Comparison of ENCODE assay signal across 8 mouse cellular contexts in the genomic region with DNA sequence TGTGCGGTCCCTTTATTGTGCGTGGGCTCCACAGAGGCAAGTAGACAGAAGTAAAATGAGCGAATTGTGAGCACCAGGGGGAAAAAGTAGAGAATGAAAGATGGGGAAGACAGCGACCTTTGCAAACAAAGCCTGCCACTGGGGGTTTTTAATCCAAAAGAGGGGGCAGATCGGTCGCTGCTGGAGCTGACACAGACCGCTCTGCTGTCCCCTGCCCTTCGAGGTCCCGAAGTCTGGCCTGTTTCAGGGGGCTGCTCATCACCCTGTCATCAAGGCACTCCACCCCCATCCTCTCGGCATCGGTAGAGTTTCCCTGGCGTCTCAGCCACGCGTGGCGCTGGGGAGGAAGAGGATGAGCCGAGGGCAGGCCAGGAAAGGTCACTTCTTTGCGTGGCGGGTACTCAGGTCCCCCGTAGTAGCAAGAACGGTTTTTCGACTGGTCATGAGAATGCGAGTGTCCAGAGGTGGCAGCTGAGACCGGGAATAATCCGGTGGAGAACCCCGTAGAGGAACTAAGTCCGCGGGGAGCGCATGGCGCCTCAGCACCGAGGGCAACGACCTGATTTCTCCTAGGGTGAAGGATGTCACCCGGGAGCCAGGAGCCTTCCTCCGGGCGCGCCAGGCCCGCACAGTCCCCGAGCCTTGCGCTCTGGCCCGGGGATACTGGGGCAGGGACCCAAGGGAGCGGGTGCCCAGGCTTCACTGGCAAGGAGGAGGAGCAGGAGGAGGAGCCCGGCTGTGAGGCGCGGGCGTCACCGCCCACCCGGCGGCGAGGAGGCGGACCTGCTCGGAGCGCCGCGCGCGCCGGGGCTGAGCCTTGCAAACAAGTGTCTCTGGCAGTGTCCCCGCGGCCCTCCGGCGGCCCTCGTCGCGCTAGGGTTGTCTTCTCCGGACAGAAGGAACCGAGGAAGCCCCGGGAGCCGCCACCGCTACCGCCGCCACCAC. TPM values are rescaled to one million over a fixed set of nuclear protein-coding genes. Genes with fewer than 3 reads are reported as not detected.
A peak's percentile ranks its signal among the peaks of the same experiment; 100 is the strongest.
DNase-seq lines count a peak whose midpoint lies in the region; ATAC-seq and TF ChIP-seq lines count a peak whose summit lies in the region.

A gene (plus strand): TSS at position 757 of the 945 bp plus-strand sequence.

- DNase-seq in ES-CJ7 (ENCODE audit: low read depth, low spot score), result peak; percentile 70
- peak; percentile 95 to 96 for DNase-seq in kidney, postnatal 36 days
- peak; percentile 84 to 85 (median 85) for DNase-seq in liver, embryonic 14.5 days (ENCODE audit: low read depth in 3 of 3, low spot score in 3 of 3)
- peak; percentile 89 for DNase-seq in neural tube, embryonic 10.5 days (ENCODE audit: extremely low spot score, low spot score)

- H3K36me3 ChIP-seq in forebrain, embryonic 12.5 days (replicated peaks), result no peaks in the 10 kb centered on the region
- H3K36me3 ChIP-seq in heart, embryonic 16.5 days (ENCODE audit: control insufficient read depth, insufficient read depth), result no peaks in the 10 kb centered on the region
- H3K36me3 ChIP-seq in liver, embryonic 14.5 days (replicated peaks; ENCODE audit: control insufficient read depth, insufficient read depth, low read depth), result peaks cover 15% of the 10 kb centered on the region
- no peaks in the 10 kb centered on the region for H3K36me3 ChIP-seq in stomach, embryonic 15.5 days

- under 1% methylated on average over 70 of the region's 70 CpGs for WGBS in forebrain, embryonic 12.5 days
- WGBS in heart, embryonic 16.5 days, result under 1% methylated on average over 66 of the region's 70 CpGs
- under 1% methylated on average over 70 of the region's 70 CpGs for WGBS in liver, embryonic 14.5 days (ENCODE audit: insufficient replicate concordance)
- WGBS in stomach, embryonic 15.5 days, result under 1% methylated on average over 69 of the region's 70 CpGs

- no peak for TF ChIP-seq EP300 in liver, embryonic 14.5 days (IDR thresholded peaks at IDR 0.05; ENCODE audit: low read depth)

- H3K4me3 ChIP-seq in forebrain, embryonic 12.5 days (replicated peaks), result peak within 1 kb of the TSS; percentile 73
- peak within 1 kb of the TSS; percentile 69 for H3K4me3 ChIP-seq in heart, embryonic 16.5 days (ENCODE audit: low read length)
- H3K4me3 ChIP-seq in liver, embryonic 14.5 days (ENCODE audit: insufficient read depth in 1 of 2, low read depth in 2 of 2, low read length in 2 of 2), result peak within 1 kb of the TSS; percentile 83 to 88
- H3K4me3 ChIP-seq in stomach, embryonic 15.5 days (replicated peaks), result peak within 1 kb of the TSS; percentile 81

- no peak for TF ChIP-seq CTCF in liver, embryonic 14.5 days (IDR thresholded peaks at IDR 0.05; ENCODE audit: low read depth)

- peak within 1 kb of the TSS; percentile 77 for H3K9ac ChIP-seq in forebrain, embryonic 12.5 days
- H3K9ac ChIP-seq in heart, embryonic 16.5 days (ENCODE audit: low read length), result peak within 1 kb of the TSS; percentile 76
- peak within 1 kb of the TSS; percentile 90 for H3K9ac ChIP-seq in liver, embryonic 14.5 days (replicated peaks)
- H3K9ac ChIP-seq in stomach, embryonic 15.5 days, result peak within 1 kb of the TSS; percentile 82

- peak within 1 kb of the TSS; percentile 85 for H3K4me2 ChIP-seq in forebrain, embryonic 12.5 days
- H3K4me2 ChIP-seq in heart, embryonic 16.5 days (ENCODE audit: low read depth, low read length), result peak within 1 kb of the TSS; percentile 92
- H3K4me2 ChIP-seq in liver, embryonic 14.5 days (ENCODE audit: low read depth), result peak within 1 kb of the TSS; percentile 99
- H3K4me2 ChIP-seq in stomach, embryonic 15.5 days, result peak within 1 kb of the TSS; percentile 100

- peaks cover 16% of the 10 kb centered on the region for H3K4me1 ChIP-seq in forebrain, embryonic 12.5 days
- peaks cover 12% of the 10 kb centered on the region for H3K4me1 ChIP-seq in heart, embryonic 16.5 days (ENCODE audit: control insufficient read depth, insufficient read depth, low read length)
- peaks cover 16 to 28% of the 10 kb centered on the region in 2 experiments for H3K4me1 ChIP-seq in liver, embryonic 14.5 days (replicated peaks; ENCODE audit: control insufficient read depth in 2 of 2, insufficient read depth in 2 of 2, low read length in 1 of 2)
- H3K4me1 ChIP-seq in stomach, embryonic 15.5 days, result peaks cover 15% of the 10 kb centered on the region

- peak; percentile 83 for ATAC-seq in cerebellum, adult (ENCODE audit: insufficient number of reproducible peaks, low FRiP score, low TSS enrichment)
- peak; percentile 93 for ATAC-seq in forebrain, embryonic 12.5 days (ENCODE audit: low FRiP score)
- peak; percentile 90 for ATAC-seq in heart, embryonic 16.5 days (replicated peaks; ENCODE audit: extremely low read depth, insufficient read depth, low FRiP score)
- ATAC-seq in liver, embryonic 14.5 days (ENCODE audit: insufficient read depth), result peak; percentile 89
- peak; percentile 96 for ATAC-seq in stomach, embryonic 15.5 days (ENCODE audit: insufficient read depth, low FRiP score, low read depth)

- peak within 1 kb of the TSS; percentile 96 for H3K27ac ChIP-seq in forebrain, embryonic 12.5 days
- peak within 1 kb of the TSS; percentile 84 for H3K27ac ChIP-seq in heart, embryonic 16.5 days (ENCODE audit: low read length)
- H3K27ac ChIP-seq in liver, embryonic 14.5 days, result peak within 1 kb of the TSS; percentile 77
- H3K27ac ChIP-seq in stomach, embryonic 15.5 days, result peak within 1 kb of the TSS; percentile 93

- peaks cover 43% of the 10 kb centered on the region for H3K27me3 ChIP-seq in forebrain, embryonic 12.5 days
- peaks cover 5% of the 10 kb centered on the region for H3K27me3 ChIP-seq in heart, embryonic 16.5 days (ENCODE audit: control insufficient read depth, insufficient read depth, low read length)
- no peaks in the 10 kb centered on the region for H3K27me3 ChIP-seq in liver, embryonic 14.5 days (ENCODE audit: control insufficient read depth, insufficient read depth, low read length)
- H3K27me3 ChIP-seq in stomach, embryonic 15.5 days (replicated peaks), result peaks cover 7% of the 10 kb centered on the region; the same call in 1 of the 2 replicates

- no peaks in the 10 kb centered on the region for H3K9me3 ChIP-seq in forebrain, embryonic 12.5 days
- no peaks in the 10 kb centered on the region for H3K9me3 ChIP-seq in heart, embryonic 16.5 days (replicated peaks; ENCODE audit: control insufficient read depth, low read length)
- no peaks in the 10 kb centered on the region for H3K9me3 ChIP-seq in liver, embryonic 14.5 days (ENCODE audit: control insufficient read depth, low read length)
- no peaks in the 10 kb centered on the region for H3K9me3 ChIP-seq in stomach, embryonic 15.5 days

RNA-seq across cellular contexts. Expression of the gene that starts here (rescaled TPM):
- polyA plus RNA-seq in forebrain, embryonic 12.5 days (2016; fragmentation: Nextera tagmentation; extraction: Ambion mirVana), result 3.2 and 3.4 TPM in 2 replicates
- 1.3 TPM in 2 replicates for polyA plus RNA-seq in heart, embryonic 16.5 days (2015; fragmentation: Nextera tagmentation; extraction: Ambion mirVana)
- 2.2 and 2.6 TPM in 2 replicates for polyA plus RNA-seq in liver, embryonic 14.5 days (2012; rRNA removed)
- polyA plus RNA-seq in liver, embryonic 14.5 days (2014; fragmentation: Nextera tagmentation; extraction: Ambion mirVana), result 4.7 and 5.8 TPM in 2 replicates
- polyA plus RNA-seq in stomach, embryonic 15.5 days (2015; fragmentation: Nextera tagmentation; extraction: Ambion mirVana), result 3.5 and 4.2 TPM in 2 replicates

Comparison
In these comparisons a context has a peak if more than half of its experiments do, and no peak if none do; other contexts are left out.
1. Peak in every context shown above with its lines: DNase-seq, ATAC-seq, H3K4me3 ChIP-seq and H3K27ac ChIP-seq.